Mouse (Mus musculus): ENCODE measurements around the gene Klhl40. TPM values are rescaled to one million over a fixed set of nuclear protein-coding genes. Genes with fewer than 3 reads are reported as not detected.

The Klhl40 gene
- polyA plus RNA-seq, 2 experiments from 2014 or later: not detected

DNA sequence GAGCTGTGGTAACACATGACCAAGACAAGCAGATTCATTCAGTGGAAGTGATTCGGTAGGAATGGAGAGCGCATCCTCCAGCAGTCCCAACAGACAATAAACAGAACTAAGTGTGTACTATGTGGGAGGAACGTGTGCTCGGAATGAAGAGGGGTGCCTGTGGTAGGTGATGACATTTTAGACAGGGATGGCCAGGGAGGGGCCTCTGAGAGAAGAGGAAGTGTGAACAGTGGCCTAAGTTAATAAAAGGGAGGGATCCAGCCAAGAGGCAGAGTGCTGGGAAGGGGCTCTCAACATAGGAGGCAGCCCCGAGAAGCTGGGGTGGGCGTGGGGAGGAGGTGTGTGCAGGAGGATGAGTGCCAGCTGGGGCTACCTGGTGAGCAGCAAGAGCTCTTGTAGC, 50.9 kb downstream of the Klhl40 start:
- no peak for ATAC-seq

DNA sequence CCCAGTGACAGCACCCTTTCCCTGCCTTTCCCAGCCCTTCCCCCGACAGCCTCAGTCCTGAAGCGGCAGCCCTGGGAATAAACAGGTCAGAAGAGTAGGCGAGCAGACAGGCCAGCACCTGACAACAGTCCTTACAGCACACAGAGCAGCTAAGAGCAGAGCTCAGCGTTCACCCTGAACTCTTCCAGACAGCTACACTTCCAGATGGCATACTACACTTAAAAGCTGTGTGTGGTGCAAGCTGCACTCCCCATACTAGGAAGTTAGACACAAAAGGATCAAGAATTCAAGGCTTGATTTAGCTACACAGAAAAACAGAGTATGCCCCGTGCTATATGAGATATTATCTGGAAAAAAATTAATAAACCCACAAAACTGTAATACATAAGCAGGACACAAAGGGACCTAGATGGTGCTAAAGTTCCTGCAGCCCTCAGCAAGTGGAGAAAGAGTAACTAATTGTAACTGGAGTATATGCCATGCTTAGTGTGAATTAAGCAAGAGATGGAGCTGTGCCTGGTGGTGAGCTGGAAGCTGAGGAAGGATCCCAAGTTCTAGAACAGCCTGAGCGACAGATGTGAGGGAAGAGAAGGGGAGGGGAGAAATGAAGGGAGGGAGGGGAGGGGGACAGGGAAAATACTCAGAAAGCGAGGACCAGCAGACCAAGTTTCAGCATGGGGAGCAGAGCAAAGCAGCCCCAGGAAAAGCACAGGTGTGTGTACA, 52.0 kb downstream of the Klhl40 start:
- ATAC-seq: no peak

DNA sequence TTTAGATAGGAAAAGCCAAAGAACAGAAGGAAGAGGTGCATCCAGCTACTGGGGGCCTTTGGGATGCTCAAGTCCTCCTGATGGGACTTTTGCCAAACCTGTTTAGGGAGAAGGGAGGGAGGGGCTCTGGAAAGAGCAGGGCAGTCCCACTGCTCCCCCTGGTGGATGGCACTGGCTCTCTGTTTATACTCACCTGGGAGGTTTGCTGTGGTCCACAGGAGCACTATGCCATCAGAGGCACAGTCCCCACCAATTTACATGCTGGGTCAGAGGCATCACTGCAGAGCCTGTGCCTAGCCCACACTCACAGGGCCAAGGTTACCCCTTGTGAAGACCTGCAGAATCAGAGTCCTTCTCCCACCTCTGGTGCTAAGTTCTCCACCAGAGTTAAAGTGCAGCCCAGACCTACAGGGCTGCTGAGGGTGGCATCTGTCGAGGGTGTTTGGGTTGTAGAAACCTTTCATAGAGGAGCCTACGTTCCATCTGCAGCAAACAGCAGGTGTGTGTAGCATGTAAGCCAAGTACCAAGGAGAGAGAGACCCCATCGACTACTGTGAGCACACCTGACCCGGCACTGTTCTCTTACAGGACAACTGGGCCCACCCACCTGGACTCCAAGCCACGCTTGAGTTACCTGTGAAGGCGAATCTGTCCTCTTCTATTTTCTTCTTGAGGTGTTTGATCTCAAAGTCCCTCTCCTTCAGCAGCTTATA, 53.0 kb downstream of the Klhl40 start:
- no peak for ATAC-seq

DNA sequence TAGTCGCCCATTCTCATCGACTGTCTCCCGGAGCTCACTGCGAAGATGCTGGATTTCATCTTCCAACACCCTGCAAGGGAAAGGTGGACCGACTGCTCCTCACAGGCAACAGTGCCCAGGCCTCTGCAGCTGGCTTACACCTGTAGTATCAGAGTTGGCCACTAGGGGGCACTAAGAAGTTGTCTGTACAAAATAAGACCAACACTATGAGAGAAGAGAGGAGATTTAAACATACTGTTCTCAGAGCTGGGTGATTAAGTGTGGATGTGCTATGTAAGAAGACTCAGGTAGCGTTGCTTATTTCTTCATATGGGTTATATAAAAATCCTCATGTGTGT, 53.5 kb downstream of the Klhl40 start:
- ATAC-seq: no peak

Other genes with a start within 250 kb of the Klhl40 start
- gene Lyzl4, start 135.5 kb upstream of the Klhl40 start, polyA plus RNA-seq (2017; shearing (Covaris generic)): not detected
- 1 to 10 TPM; 1.3 to 2.0 TPM for gene Vipr1, start 134.9 kb upstream of the Klhl40 start, polyA plus RNA-seq (2017; shearing (Covaris generic))
- gene Sec22c, start 72.1 kb upstream of the Klhl40 start, polyA plus RNA-seq (2017; shearing (Covaris generic)): 10 to 100 TPM; 17.6 to 32.9 TPM
- gene Ss18l2, start 67.3 kb upstream of the Klhl40 start, polyA plus RNA-seq (2017; shearing (Covaris generic)): 10 to 100 TPM; 50.7 to 52.2 TPM
- gene Nktr, start 58.4 kb upstream of the Klhl40 start, polyA plus RNA-seq (2017; shearing (Covaris generic)): 100 to 1,000 TPM; 104 to 128 TPM
- under 1 TPM; 0.22 to 0.30 TPM for gene Zfp651, start 18.3 kb upstream of the Klhl40 start, polyA plus RNA-seq (2017; shearing (Covaris generic))
- gene Hhatl, start 14.9 kb downstream of the Klhl40 start, polyA plus RNA-seq (2017; shearing (Covaris generic)): not detected
- not detected for gene Ccdc13, start 61.9 kb downstream of the Klhl40 start, polyA plus RNA-seq (2017; shearing (Covaris generic))
- 100 to 1,000 TPM in 1 of 2 experiments, 10 to 100 TPM in 1; 94.5 to 129 TPM for gene Higd1a, start 80.8 kb downstream of the Klhl40 start, polyA plus RNA-seq (2017; shearing (Covaris generic))
- gene Ackr2, start 120.7 kb downstream of the Klhl40 start, polyA plus RNA-seq (2017; shearing (Covaris generic)): not detected
- not detected for gene Cyp8b1, start 138.7 kb downstream of the Klhl40 start, polyA plus RNA-seq (2017; shearing (Covaris generic))
- gene Fam198a, start 173.4 kb downstream of the Klhl40 start, polyA plus RNA-seq (2017; shearing (Covaris generic)): under 1 TPM in 1 of 2 experiments, not detected in 1; 0.29 TPM
- not detected for gene Pomgnt2, start 219.5 kb downstream of the Klhl40 start, polyA plus RNA-seq (2017; shearing (Covaris generic))